Mouse (Mus musculus): ENCODE results near the gene Idh3b.

Gene Idh3b

GRCm38 (mm10) chr2:130283854-130284654, at the start of gene Idh3b:
TSS of gene Idh3b (minus strand) at chr2:130284547.
- peak; percentile 81 for DNase-seq (ENCODE audit: low spot score)

- DNase-seq (ENCODE audit: low spot score), result no peak
These were observed 45.2 kb upstream of the Idh3b start for GRCm38 (mm10) chr2:130329502-130329901.

- no peak for DNase-seq (ENCODE audit: low spot score)
These were observed 42.7 kb upstream of the Idh3b start for GRCm38 (mm10) chr2:130327057-130327456.

- DNase-seq (ENCODE audit: low spot score), result no peak
These were observed 18.7 kb upstream of the Idh3b start for GRCm38 (mm10) chr2:130303014-130303413.

- no peak for DNase-seq (ENCODE audit: low spot score)
These were observed 13.2 kb upstream of the Idh3b start for GRCm38 (mm10) chr2:130297580-130297979.

GRCm38 (mm10) chr2:130296134-130296745, 11.9 kb upstream of the Idh3b start:
- no peak for DNase-seq (ENCODE audit: low spot score)

GRCm38 (mm10) chr2:130295331-130296133, 11.2 kb upstream of the Idh3b start:
- peak; percentile 34 for DNase-seq (ENCODE audit: low spot score)

- peak; percentile 41 for DNase-seq (ENCODE audit: low spot score)
These were observed 10.6 kb upstream of the Idh3b start, which contains the start of gene Ebf4 for GRCm38 (mm10) chr2:130294936-130295277. TSS of gene Ebf4 (plus strand) at chr2:130295169.

- no peak for DNase-seq (ENCODE audit: low spot score)
These were observed 10.0 kb upstream of the Idh3b start for GRCm38 (mm10) chr2:130294218-130294935.

- DNase-seq (ENCODE audit: low spot score), result no peak
These were observed 9.1 kb upstream of the Idh3b start for GRCm38 (mm10) chr2:130293486-130293885.

GRCm38 (mm10) chr2:130293009-130293408, 8.7 kb upstream of the Idh3b start:
- no peak for DNase-seq (ENCODE audit: low spot score)

- peak; percentile 59 for DNase-seq (ENCODE audit: low spot score)
These were observed 7.1 kb upstream of the Idh3b start for GRCm38 (mm10) chr2:130291434-130291833.

GRCm38 (mm10) chr2:130289086-130289485, 4.7 kb upstream of the Idh3b start:
- DNase-seq (ENCODE audit: low spot score), result no peak

GRCm38 (mm10) chr2:130280818-130281217, 3.5 kb downstream of the Idh3b start:
- no peak for DNase-seq (ENCODE audit: low spot score)

GRCm38 (mm10) chr2:130280224-130280623, 4.1 kb downstream of the Idh3b start:
- no peak for DNase-seq (ENCODE audit: low spot score)

- no peak for DNase-seq (ENCODE audit: low spot score)
These were observed 4.7 kb downstream of the Idh3b start for GRCm38 (mm10) chr2:130279600-130280091.

GRCm38 (mm10) chr2:130275649-130276048, 8.7 kb downstream of the Idh3b start:
- DNase-seq (ENCODE audit: low spot score), result peak; percentile 32

- DNase-seq (ENCODE audit: low spot score), result no peak
These were observed 9.5 kb downstream of the Idh3b start for GRCm38 (mm10) chr2:130274862-130275261.

GRCm38 (mm10) chr2:130274149-130274861, 10.0 kb downstream of the Idh3b start, which contains the start of gene Nop56:
TSS of gene Nop56 (plus strand) at chr2:130274430.
- DNase-seq (ENCODE audit: low spot score), result peak; percentile 99

- DNase-seq (ENCODE audit: low spot score), result no peak
These were observed 10.6 kb downstream of the Idh3b start for GRCm38 (mm10) chr2:130273732-130274131.

- no peak for DNase-seq (ENCODE audit: low spot score)
These were observed 16.3 kb downstream of the Idh3b start for GRCm38 (mm10) chr2:130268074-130268473.
